Mouse (Mus musculus) midbrain, embryonic 16.5 days (tissue): Measurements from ENCODE around the gene Tmem269. TPM values are rescaled to one million over a fixed set of nuclear protein-coding genes. Genes with fewer than 3 reads are reported as not detected.
A peak's percentile ranks its signal among the peaks of the same experiment; 100 is the strongest.

ENCODE experiments used
- ATAC-seq: fragments of 200-750 bp; cut with Nextera tagmentation; 2 replicates; pipeline ENCODE4 v1.8.0; 2017; ENCODE audit warnings: moderate TSS enrichment
- H3K27ac ChIP-seq: fragments of 300-500 bp; sonication (generic); 2 replicates; pipeline ENCODE4 v1.5.1; 2014; ENCODE audit warnings: mild to moderate bottlenecking, low read length, mixed read lengths
- H3K27me3 ChIP-seq: fragments of 300-500 bp; sonication (generic); 2 replicates; pipeline ENCODE4 v1.6.1; 2014; ENCODE audit warnings: low read depth, low read length, mixed read lengths; ENCODE audit not compliant: control insufficient read depth, insufficient read depth
- H3K36me3 ChIP-seq: fragments of 300-500 bp; sonication (generic); 2 replicates; pipeline ENCODE4 v1.6.1; 2014; ENCODE audit warnings: mild to moderate bottlenecking, low read length, moderate library complexity, mixed read lengths; ENCODE audit not compliant: control insufficient read depth, insufficient read depth
- H3K4me1 ChIP-seq: fragments of 300-500 bp; sonication (generic); 2 replicates; pipeline ENCODE4 v1.6.1; 2014; ENCODE audit warnings: mild to moderate bottlenecking, low read length, mixed read lengths; ENCODE audit not compliant: control insufficient read depth, insufficient read depth
- H3K4me2 ChIP-seq: fragments of 300-500 bp; sonication (generic); 2 replicates; pipeline ENCODE4 v1.6.1; 2014; ENCODE audit warnings: mild to moderate bottlenecking, low read length, mixed read lengths
- H3K4me3 ChIP-seq: fragments of 300-500 bp; sonication (generic); 2 replicates; pipeline ENCODE4 v1.5.1; 2014; ENCODE audit warnings: low read depth, mild to moderate bottlenecking, low read length, moderate library complexity, mixed read lengths
- H3K9ac ChIP-seq: fragments of 300-500 bp; sonication (generic); 2 replicates; pipeline ENCODE4 v1.6.1; 2014; ENCODE audit warnings: low read depth, low read length, mixed read lengths
- H3K9me3 ChIP-seq: fragments of 300-500 bp; sonication (generic); replicated peaks from 2 replicates; pipeline ENCODE4 v1.6.1; 2014; ENCODE audit warnings: mild to moderate bottlenecking, low read length, mixed read lengths; ENCODE audit not compliant: control insufficient read depth, poor library complexity, severe bottlenecking
- WGBS: fragments of 180-500 bp; shearing (Covaris S2); extraction: QIAGEN DNeasy Blood & Tissue Kit; methylation state at CpG from one replicate; pipeline ENCODE4 v1.1.7; 2014; 5-methylcytosine and 5-hydroxymethylcytosine counted together
- polyA plus RNA-seq: library from polyadenylated mRNA; unstranded; fragments of >200 nt; fragmentation: Nextera tagmentation; extraction: Ambion mirVana; gene quantifications from 2 replicates; pipeline ENCODE4 v1.2.1, GENCODE M21; 2015

The Tmem269 gene
- polyA plus RNA-seq, 1 experiment from 2014 or later = 0.44 TPM

DNA sequence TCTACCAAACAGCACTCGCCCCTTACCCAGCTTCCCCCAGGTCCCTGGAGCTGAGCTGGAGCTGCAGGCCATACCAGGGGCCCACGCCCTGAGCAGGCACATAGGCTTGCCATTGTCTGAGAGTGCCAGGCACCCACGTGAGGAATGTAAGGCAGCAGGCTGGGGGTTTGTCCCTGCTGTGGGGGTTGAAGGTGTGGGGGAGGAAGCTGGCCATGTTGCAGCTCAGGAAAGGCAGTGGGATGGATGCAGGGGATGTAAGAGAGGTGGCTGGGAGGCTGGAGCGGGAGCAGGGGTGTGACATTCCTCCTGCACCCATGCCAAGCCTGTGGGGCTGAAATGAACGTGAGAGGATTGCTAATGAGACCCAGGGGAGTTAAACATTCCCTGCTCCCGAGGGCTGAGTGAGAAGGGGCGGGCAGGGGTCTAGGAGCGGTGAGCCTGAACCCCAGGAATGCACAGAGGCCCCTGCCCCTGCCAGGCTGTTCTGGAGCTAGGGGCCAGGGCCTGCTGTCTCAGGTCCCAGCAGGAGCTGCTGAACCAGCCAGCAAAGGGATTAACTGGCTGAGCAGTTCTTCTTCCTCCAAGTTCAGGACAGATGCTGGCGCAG lies 36.1 kb upstream of the Tmem269 start:
- Histone ChIP-seq H3K4me1 (peaks cover 14% of the 10 kb centered on the region), H3K9me3 (no peaks in the 10 kb centered on the region), H3K4me2 (no peak overlapping the region), H3K36me3 (no peaks in the 10 kb centered on the region), H3K4me3 (no peak overlapping the region), H3K9ac (peak overlapping the region; percentile 58), H3K27ac (peak overlapping the region; percentile 63), H3K27me3 (no peaks in the 10 kb centered on the region)
- ATAC-seq = peak; percentile 66
- 10% methylated on average over 9 of the region's 9 CpGs for WGBS

DNA sequence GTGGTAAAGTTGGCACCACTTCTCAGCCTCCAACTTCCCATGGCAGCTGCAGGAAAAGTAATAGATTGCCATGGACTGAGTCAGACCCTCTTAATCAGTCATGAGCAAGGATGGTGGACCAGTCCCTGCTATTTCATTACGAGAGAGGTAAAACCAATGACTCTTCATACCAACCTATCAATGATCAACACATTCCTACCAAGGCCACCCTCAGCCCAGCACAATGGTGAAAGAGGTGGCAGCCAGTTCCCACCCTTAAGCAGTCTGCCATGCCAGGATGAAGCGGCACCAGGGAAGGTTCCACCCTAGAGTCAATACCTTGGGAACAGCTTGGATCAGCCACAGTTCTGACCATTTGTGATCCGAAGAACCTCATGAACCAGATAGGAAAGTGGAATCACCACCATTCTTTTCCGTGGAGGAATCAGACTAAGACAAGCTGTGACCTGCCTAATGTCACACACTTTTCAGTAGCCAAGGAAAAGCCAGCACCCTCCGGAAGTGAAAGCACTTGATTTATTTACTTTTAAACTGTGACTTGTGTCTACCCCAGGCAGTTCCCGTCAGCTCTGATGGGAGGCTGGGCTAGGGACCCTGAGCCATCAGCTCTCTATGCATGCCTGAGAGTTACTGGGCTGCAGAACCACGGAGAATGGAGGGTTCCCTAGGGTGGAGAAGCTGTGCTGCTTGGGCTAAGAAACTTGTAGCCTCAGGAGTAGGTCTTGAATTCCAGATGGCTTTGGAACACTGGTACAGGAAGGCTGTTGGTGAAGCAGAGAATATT lies 34.2 kb upstream of the Tmem269 start:
- no peaks in the 10 kb centered on the region for H3K27me3 ChIP-seq
- no peak overlapping the region for H3K9ac ChIP-seq
- ATAC-seq = no peak
- H3K9me3 ChIP-seq = no peaks in the 10 kb centered on the region
- whole genome bisulfite sequencing = 78% methylated on average over 7 of the region's 7 CpGs
- no peak overlapping the region for H3K27ac ChIP-seq
- H3K36me3 ChIP-seq = no peaks in the 10 kb centered on the region; the same call in 1 of the 2 replicates
- H3K4me3 ChIP-seq = no peak overlapping the region
- H3K4me1 ChIP-seq = peaks cover 17% of the 10 kb centered on the region
- H3K4me2 ChIP-seq = no peak overlapping the region

DNA sequence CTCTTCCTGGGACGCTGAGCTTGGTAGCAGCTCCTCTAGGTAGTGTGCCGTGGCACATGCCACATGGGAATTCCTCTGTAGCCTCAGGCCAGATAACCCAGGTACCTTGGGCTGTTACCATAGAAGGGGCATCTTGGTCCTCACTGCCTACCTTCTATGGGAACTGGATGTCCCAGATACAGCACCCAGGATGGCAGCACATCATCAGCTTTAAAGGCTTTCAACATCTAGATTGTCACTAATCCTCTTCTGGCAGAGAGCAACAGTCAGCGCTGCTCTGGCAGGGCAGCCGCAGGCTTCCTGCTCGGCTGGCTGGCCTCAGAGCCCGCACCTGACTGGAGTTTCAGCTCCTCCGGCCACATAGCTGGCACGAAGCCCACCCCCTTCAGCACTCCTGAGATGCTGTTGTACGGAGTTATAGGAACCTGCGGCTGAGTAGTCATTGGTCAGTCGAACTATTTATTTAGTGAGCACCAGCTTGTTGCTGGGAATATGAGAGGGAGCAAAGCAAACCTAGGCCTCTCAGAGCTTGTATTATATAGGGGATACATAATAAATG lies 30.5 kb upstream of the Tmem269 start:
- 0 out of 2 replicates have a peak, but pooled peaks cover 2% of the 10 kb centered on the region for H3K4me1 ChIP-seq
- 78% methylated on average over 11 of the region's 11 CpGs for WGBS
- H3K27ac ChIP-seq = no peak overlapping the region
- no peaks in the 10 kb centered on the region for H3K9me3 ChIP-seq
- ATAC-seq = no peak
- H3K27me3 ChIP-seq = no peaks in the 10 kb centered on the region
- no peaks in the 10 kb centered on the region; the same call in 1 of the 2 replicates for H3K36me3 ChIP-seq
- H3K9ac ChIP-seq = no peak overlapping the region
- H3K4me2 ChIP-seq = no peak overlapping the region
- H3K4me3 ChIP-seq = no peak overlapping the region

DNA sequence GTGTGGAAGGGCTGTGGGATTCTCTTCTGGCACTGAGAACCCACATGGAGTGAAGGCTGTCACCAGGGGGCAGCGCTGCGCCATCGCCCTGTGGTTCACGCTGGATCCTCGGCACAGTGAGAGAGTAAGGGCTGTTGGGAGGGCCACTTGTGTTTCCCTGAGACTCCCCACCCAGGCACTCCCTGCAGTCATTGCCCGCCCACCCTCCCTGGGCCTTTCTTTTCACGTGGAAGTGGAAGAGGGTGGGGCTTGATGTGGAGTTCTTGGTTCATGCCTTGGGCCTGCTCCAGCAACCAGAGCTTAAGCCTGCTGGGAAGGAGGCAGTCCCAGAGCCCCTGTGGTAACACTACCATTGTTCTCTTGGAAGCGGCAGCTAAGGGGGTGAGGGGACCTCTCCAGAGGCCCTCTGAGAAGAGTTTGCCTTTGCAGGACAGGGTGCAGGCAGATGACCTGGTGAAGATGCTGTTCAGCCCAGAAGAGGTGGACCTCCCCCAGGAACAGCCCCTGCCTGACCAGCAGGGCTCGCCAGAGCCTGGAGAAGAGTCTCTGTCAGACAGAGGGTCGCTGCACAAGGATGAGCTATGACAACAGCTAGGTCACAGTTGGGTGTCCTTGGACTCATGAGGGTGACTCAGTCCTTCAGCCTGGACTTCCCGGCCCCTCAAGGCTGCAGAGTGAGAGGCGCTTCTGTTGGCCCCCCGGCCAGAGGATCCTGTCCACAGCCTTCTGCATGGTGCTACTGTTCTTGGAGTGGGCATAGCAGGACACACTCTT lies 29.6 kb upstream of the Tmem269 start:
- peak overlapping the region; percentile 17; the same call in 1 of the 2 replicates for H3K27ac ChIP-seq
- H3K9ac ChIP-seq = no peak overlapping the region
- peaks cover 4% of the 10 kb centered on the region; the same call in 1 of the 2 replicates for H3K36me3 ChIP-seq
- no peaks in the 10 kb centered on the region for H3K27me3 ChIP-seq
- no peaks in the 10 kb centered on the region for H3K9me3 ChIP-seq
- H3K4me2 ChIP-seq = no peak overlapping the region
- ATAC-seq = peak; percentile 56
- no peak overlapping the region for H3K4me3 ChIP-seq
- WGBS = 22% methylated on average over 12 of the region's 13 CpGs
- 0 out of 2 replicates have a peak, but pooled peaks cover 2% of the 10 kb centered on the region for H3K4me1 ChIP-seq

DNA sequence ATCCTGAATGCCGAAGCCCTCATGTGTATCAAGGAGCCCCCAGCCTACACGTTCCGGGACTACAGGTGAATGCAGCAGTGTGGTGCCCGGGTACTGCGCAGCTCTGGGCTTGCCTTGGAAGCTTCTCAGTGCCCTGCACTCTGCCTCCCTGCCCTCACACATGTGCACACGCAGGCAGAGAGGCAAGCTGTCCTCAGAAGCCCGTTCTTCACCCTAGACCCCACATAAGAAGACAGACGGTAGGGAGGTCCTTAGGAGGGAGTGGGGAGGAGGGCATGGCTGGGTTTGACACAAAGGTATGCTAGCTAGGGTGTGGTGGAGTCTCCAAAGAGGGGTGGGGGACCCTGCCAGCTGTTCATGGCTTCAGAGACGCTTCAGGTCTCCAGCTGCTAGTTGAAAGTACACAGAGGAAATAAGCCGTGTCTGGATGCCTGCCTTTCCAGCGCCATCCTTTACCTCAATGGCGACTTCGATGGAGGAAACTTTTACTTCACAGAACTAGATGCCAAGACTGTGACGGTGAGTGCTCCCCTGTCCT lies 28.7 kb upstream of the Tmem269 start:
- peaks cover 11% of the 10 kb centered on the region; the same call in 1 of the 2 replicates for H3K36me3 ChIP-seq
- H3K27me3 ChIP-seq = no peaks in the 10 kb centered on the region
- no peak overlapping the region for H3K9ac ChIP-seq
- H3K4me1 ChIP-seq = 0 out of 2 replicates have a peak, but pooled peaks cover 2% of the 10 kb centered on the region
- 78% methylated on average over 14 of the region's 14 CpGs for WGBS
- H3K4me3 ChIP-seq = no peak overlapping the region
- no peak overlapping the region for H3K27ac ChIP-seq
- ATAC-seq = no peak
- H3K4me2 ChIP-seq = no peak overlapping the region
- H3K9me3 ChIP-seq = no peaks in the 10 kb centered on the region

DNA sequence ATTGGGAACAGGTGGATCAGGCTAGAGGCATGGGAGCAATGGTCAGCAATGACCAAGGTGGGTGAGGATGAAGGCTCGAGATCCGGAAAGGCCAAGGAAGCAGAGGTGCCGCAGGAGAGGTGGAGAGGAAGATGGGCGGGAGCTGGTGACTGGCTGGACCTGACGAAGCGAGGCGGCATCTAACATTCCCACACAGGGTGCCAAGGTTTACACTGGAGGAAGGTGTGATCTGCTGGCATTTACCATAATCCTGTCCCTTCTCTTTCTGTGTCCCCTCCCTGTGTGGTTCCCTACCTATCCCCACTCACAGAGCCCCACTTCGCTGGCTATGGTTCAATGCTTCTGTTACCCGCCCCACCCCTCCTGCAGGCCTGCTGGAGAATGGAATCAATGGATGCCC lies 27.9 kb upstream of the Tmem269 start:
- no peak overlapping the region for H3K4me2 ChIP-seq
- ATAC-seq = no peak
- 0 out of 2 replicates have a peak, but pooled peaks cover 2% of the 10 kb centered on the region for H3K4me1 ChIP-seq
- peaks cover 16% of the 10 kb centered on the region; the same call in 1 of the 2 replicates for H3K36me3 ChIP-seq
- no peak overlapping the region for H3K9ac ChIP-seq
- 70% methylated on average over 9 of the region's 9 CpGs for WGBS
- H3K27ac ChIP-seq = no peak overlapping the region
- no peaks in the 10 kb centered on the region for H3K9me3 ChIP-seq
- no peaks in the 10 kb centered on the region for H3K27me3 ChIP-seq
- no peak overlapping the region for H3K4me3 ChIP-seq

DNA sequence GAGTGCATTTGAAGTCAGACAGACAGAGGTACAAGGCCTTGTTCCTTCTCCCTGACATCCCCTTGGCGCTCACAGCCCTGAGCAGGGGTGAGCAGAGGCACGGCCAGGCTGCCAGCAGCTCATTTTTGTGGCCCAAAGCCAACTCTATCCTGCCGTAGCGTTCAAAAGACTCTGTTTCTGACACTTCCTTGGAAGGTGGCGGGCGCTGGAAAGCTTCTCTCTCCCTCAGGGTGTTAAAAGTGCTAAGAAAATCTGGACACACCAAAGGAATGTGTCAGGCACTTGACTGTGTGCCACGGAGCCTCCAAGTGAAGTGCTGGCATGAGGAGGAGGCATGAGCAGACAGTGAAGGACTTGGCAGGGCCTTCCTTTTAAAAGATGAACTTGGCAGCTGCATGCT lies 27.5 kb upstream of the Tmem269 start:
- Histone ChIP-seq H3K27me3 (no peaks in the 10 kb centered on the region), H3K9ac (no peak overlapping the region), H3K4me3 (no peak overlapping the region), H3K36me3 (peaks cover 16% of the 10 kb centered on the region; the same call in 1 of the 2 replicates), H3K9me3 (no peaks in the 10 kb centered on the region), H3K4me1 (0 out of 2 replicates have a peak, but pooled peaks cover 2% of the 10 kb centered on the region), H3K27ac (no peak overlapping the region), H3K4me2 (no peak overlapping the region)
- 75% methylated on average over 7 of the region's 7 CpGs for whole genome bisulfite sequencing
- no peak for ATAC-seq

DNA sequence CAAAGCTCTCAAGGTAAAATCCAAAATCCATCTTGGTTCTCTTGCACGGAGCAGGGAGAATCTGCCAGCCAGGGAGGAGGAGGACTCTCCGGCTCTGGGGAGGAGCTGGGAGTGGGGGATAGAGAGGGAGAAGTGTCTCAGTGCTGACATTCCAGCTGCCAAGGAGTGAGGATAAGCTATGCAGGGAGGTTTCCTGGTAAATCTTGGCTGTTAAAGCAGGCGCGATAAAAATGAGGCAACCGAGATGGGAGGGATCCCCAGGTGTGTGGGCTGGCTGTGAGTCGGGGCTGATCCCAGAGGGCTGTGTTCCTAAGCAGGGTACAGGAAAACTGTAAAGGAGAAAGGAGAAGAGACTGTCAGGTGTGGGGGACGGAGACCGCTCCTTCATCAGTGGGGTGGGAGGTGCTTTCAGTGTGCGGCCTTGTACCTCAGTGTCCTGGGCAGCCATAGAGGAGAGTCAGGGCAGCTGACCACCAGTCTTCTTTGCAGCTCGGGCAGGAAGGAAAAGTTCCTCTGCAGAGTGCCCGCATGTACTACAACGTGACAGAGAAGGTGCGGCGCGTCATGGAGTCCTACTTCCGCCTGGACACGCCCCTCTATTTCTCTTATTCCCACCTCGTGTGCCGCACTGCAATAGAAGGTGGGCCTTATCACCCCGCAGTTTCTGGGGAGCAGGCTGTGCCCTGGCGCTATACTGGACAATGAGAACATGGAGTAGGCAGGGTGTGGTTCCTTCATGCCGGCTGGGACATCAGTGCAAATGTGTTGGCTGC lies 26.6 kb upstream of the Tmem269 start:
- no peaks in the 10 kb centered on the region for H3K9me3 ChIP-seq
- no peak for ATAC-seq
- H3K27me3 ChIP-seq = no peaks in the 10 kb centered on the region
- 84% methylated on average over 22 of the region's 22 CpGs for WGBS
- H3K4me1 ChIP-seq = 0 out of 2 replicates have a peak, but pooled peaks cover 2% of the 10 kb centered on the region
- no peak overlapping the region for H3K27ac ChIP-seq
- H3K4me2 ChIP-seq = no peak overlapping the region
- H3K4me3 ChIP-seq = no peak overlapping the region
- H3K36me3 ChIP-seq = peaks cover 16% of the 10 kb centered on the region; the same call in 1 of the 2 replicates
- no peak overlapping the region for H3K9ac ChIP-seq
